Mouse (Mus musculus): Measurements from ENCODE around the gene Ripor2. TPM values are rescaled to one million over a fixed set of nuclear protein-coding genes. Genes with fewer than 3 reads are reported as not detected.

The Ripor2 gene
- total RNA-seq, 1 experiment from 2014 or later: 610 TPM

DNA sequence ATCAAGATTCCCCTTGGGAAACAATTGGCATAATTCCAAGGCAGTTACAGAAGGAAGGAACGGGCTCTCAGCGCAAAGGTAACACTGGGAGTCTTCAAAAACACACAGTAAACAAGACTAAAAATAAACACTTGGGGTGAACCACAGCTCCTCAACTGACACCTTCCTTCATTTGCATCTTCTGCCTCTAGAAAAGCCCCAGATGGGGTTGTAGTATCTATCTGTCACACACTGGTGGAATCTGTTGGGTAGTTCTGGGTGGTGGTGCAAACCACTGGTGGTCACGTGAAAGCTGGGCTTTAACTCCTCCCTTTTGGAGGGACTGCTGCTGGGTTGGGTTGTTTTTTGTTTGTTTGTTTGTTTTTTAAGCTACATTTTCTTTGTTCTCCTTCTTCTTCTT, 31.4 kb downstream of the Ripor2 start:
- peak; percentile 81 for ATAC-seq (ENCODE audit: extremely low read depth, insufficient number of reproducible peaks, low FRiP score, poor library complexity, severe bottlenecking)

DNA sequence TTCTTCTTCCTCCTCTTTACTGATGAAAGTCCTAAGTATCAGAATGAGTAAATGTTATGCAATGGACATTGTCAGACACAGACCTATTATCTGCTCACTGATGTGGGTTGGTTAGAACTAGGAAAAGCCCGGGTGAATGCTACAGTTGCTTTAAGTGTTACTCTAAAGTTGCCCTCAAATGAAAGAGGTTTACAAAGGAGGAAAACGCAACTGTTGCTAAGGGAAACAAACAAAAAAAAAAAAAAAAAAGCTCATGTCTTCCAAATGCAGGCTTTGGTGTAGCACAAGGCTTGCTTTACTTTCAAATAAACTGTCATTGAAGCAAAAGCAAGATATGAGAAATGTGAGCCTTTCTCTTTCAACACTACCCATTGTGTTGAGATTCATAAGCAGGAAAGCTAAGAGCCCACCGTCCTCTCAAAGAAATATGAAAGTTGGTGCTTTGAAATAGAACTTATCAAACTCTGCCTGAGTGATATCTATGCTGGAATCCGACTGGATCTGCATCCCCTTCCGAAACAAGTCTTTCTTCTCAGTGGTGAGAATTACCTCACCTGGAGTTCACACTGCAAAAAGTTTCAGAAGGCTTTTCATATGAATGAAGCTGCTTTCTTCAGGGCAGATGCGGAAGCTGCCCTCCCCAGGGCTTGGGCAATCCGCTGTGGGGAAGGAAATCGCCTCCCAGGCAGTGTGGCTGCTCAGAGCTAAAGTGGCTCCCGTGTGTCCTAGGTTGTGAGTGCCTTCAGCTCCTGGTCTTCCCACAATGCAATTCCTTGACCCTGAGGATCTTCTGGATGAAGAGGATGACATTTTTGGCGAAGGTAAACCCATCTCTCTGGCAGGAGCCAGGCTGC, 32.2 kb downstream of the Ripor2 start:
- peak; percentile 35; the same call in 1 of the 2 replicates for ATAC-seq (ENCODE audit: extremely low read depth, insufficient number of reproducible peaks, low FRiP score, poor library complexity, severe bottlenecking)

DNA sequence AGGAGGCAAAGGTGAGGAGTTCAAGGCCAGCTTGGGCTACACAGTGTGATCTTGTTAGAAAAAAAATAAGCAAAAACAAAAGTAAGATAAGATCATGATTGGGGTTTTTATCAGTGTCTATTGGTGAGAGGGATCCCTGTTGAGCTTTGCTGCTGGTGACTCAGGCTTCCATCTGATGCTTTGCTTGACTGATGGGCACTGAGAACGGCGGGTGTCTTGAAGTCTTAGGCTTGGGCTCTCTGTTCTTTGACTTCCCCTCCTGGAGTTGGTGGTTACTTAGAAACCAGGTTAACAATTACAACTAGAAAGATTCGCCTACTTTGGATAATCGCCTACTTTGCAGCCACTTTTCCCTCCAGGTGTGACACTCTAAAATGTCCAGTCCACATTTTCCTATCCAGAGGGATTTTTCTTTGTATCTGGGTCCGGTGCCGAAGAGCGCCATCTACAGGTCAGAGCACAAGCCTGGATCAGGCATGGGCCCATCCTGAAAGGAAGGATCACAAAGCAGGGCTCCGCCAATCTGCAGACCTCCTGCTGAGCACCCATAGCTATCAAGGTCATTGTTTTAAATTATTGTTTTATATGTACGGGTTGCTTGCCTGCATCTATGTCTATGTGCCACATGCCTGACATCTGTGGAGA, 34.1 kb downstream of the Ripor2 start:
- ATAC-seq (ENCODE audit: extremely low read depth, insufficient number of reproducible peaks, low FRiP score, poor library complexity, severe bottlenecking): no peak

DNA sequence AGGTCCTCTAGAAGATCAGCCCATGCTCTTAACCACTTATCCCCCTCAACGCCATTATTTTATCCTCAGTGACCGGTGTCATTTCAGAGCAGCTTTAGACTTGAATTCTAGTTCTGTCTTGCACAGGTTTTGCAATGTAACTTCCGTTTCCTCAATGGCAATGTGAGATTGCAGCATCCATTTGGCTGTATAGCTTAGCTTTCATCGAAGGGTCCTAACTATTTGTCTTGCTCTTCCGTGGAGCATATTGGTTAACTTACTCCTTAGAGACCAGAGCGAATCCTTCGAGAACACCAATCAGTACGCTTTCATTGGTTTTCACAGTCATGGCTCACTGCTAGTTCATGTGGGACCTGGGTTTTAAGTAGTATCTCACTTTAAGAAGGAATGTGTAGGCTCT, 34.7 kb downstream of the Ripor2 start:
- ATAC-seq (ENCODE audit: extremely low read depth, insufficient number of reproducible peaks, low FRiP score, poor library complexity, severe bottlenecking): no peak

DNA sequence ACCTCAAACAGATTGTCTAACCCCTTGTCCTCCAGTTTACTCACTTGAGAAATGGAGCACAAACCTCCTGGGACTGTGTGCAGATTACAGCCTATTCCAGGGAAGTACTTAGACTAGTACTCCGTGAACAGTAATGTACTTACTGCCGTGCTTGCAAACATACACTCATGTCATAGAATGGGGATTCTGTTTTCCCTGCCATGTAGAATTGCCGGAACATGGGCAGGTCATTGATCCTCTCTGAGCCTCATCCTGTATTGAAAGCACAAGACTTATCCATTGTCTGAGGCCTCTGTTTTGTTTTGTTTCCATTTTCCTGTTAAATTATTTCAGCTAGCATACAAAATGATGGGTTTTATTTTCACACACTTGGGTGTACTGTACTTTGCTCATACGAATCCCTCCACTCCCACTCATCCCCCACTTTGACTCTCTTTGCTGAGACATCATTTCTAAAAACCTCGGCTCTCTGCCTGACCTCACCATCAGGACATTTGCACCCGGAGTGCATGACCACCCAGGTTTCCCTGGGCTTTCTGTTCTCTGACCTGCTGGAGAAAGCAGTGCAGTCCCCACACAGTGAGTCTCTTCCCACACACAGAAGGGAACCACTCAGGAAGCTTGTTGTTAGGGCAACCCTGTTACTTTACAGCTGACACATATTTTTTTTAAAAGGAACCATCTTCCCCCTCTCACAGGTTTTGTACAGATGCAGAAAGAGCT, 35.2 kb downstream of the Ripor2 start:
- no peak for ATAC-seq (ENCODE audit: extremely low read depth, insufficient number of reproducible peaks, low FRiP score, poor library complexity, severe bottlenecking)

DNA sequence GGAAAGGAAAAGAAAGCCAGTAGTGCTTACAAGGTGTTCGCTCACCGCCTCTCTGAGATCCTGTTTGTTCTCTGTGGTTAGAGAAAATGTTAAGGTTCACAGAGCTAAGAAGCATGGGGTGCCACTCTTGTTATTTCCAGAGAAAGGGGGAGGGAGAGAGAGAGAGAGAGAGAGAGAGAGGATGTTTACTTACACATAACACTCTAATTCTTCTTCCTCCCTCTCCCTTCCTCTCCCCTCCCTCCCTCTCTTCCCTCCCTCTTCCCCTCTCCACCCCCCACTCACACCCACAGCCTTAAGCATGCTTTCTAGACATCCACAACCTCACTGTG, 35.8 kb downstream of the Ripor2 start:
- ATAC-seq (ENCODE audit: extremely low read depth, insufficient number of reproducible peaks, low FRiP score, poor library complexity, severe bottlenecking): no peak

DNA sequence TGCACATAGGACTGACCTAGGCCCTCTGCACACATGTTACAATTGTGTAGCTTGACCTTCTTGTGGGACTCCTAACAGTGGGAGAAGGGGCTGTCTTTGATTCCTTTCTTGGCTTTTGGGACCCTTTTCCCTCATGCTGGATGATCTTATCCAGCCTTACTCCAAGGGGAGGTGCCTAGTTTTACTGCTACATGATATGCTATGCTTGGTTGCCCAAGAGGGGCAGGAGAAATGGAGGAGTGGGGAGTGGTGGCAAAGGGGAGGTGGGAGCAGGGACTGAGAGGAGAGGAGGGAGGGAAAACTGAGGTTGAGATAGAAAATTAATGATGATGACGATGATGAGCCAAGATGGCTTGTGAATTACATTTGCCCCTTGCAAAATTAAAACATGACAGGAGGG, 37.7 kb downstream of the Ripor2 start:
- ATAC-seq (ENCODE audit: extremely low read depth, insufficient number of reproducible peaks, low FRiP score, poor library complexity, severe bottlenecking): no peak

DNA sequence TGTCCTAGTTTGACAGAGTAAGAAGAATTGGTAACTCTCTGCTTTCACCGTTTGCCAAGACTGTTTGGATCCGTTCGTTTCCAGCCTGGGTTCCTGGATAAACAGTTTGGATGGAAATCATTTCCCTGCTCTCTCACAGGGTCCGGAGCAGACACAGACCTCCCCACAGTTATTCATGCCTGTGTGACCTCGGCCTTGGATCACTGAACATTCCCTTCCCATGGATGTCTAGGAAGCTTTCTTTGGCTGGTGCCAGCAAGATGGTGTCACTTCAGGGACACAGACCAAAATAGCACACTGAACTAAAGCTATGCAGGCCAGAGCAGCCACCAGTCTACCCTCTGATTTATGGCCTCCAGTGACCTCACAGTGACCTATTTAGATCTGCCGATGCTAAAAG, 38.5 kb downstream of the Ripor2 start:
- ATAC-seq (ENCODE audit: extremely low read depth, insufficient number of reproducible peaks, low FRiP score, poor library complexity, severe bottlenecking): no peak

DNA sequence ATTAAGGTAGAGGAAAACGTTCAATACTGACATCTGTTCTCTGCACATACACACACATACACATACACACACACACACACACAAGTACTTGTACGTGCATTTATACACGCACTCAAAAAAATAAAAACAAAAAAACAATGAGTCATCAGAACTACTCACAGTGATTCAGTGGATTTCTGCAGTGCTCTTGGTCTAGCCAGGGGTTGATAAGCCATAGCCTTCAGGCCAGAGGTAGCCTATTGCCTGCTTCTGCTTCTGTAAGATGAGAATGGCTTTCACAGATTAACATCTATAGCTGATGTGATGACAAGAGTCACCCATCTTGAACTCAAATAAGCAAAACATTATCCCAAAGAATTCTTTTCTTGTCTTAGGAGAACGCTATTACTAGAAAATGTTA, 41.6 kb downstream of the Ripor2 start:
- ATAC-seq (ENCODE audit: extremely low read depth, insufficient number of reproducible peaks, low FRiP score, poor library complexity, severe bottlenecking): no peak

DNA sequence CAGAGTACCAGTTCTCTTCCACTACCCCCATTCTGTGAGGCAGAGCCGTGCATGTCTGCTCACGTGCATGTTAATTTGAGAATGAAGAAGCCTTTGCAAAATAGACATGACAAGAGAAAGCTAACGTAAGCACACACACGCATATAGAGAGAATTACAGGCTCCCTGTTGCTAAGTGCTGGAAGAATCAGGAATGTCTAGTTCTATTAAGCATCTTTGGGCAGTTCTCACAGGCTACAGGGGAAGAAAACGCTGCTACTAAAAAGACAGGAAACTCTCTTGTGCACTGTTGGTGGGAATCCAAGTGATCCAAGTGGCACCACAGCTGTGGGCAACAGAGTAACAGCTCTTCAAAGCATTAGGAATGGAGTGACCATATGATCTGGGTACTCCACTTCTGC, 43.1 kb downstream of the Ripor2 start:
- ATAC-seq (ENCODE audit: extremely low read depth, insufficient number of reproducible peaks, low FRiP score, poor library complexity, severe bottlenecking): no peak

DNA sequence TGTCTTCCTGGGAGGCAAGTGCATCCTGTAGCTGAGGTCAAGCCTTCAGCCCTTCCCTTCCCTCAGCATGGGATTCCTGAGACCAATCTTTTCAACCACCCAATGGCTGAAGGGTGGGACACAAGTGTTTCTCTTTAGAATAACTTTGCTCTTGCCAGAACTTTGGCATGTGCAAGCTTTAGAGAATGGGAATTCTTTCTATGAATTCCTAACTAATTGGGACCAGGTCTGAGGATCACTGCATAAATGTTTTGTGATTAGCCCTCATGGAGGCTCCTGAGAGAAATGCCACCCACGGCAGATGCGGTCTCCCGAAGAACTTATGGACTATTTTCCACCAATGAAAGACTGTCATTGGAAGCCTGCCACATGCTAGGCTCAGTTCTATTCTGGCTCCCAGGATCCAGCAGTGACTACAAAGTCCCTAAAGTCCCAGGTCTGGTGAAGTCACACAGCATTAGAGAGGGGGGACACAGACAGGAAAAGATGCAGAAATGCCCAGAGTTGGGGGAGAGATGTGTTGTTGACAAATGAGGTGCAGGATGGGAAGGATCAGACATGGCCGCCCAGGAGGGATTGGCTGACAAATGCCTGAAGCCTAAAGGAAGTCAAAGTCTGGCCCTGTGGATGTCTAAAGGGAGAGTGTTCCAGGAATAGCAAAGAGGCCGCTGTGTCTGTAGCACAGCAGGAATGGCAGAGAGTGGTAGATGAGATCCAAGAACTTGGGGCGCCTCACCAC, 44.9 kb downstream of the Ripor2 start:
- no peak for ATAC-seq (ENCODE audit: extremely low read depth, insufficient number of reproducible peaks, low FRiP score, poor library complexity, severe bottlenecking)

DNA sequence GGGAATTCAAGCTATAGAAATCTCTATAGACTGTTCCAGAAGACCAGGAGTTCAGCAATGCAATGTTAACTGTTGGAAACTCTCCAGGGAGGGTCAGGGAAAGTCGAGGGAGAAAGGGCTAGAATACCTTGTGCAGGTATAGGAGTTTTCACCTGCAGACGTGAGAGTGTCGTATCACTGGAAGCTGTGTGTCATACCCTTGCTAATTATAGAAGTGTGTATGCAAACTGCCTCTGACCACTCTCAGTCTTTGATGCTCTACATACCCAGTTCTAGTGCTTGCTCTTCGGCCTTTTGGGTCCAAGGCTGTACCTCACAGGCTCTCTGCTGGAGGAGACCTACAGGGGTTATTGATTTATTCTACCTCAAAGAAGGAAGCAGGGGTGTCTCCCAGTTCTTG, 46.2 kb downstream of the Ripor2 start:
- ATAC-seq (ENCODE audit: extremely low read depth, insufficient number of reproducible peaks, low FRiP score, poor library complexity, severe bottlenecking): no peak

DNA sequence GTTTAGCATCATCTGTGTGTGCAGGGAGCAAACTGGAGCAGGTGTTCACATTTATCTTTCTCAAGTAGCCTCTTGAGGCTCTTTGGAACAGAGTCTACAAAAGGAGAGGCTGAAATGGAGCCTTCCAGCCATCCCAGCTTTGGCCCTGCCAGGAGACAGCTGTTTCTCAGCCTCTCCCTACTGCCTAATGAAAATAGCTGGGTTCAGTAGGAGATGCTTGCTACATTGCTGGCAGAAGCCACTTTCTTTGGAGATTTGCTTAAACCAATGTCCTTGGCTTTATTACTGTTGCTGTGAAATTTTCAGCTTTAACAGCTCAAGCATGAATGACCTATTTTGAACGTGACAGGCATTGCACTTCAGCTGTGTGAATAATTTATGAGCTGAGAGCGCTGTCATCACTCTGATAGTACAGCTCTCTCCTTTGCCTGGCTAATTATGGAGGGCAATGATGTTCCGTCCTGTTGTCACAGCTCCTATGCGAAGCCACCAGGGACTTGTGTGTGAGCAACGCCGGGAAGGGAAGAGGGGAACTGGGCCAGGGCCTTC, 47.2 kb downstream of the Ripor2 start:
- ATAC-seq (ENCODE audit: extremely low read depth, insufficient number of reproducible peaks, low FRiP score, poor library complexity, severe bottlenecking): no peak

DNA sequence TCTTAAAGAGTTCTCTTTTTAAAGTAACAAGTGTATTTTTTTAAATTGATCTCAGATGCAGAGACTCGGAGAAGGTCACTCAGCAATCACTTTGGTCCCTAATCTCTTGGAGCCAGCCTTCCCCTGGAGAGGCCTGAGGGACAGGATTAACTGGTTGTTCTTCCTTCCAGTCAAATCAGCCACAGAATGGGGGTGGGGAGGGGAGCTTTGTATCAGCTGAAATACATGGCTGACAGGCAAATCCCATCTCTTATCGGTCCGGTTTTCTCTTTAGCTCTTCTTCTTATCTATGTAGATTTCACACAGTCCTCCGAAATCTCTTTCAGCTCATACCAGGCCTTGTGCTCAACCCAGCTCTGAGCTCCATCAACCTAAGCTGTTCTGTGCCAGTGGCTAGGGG, 48.4 kb downstream of the Ripor2 start:
- ATAC-seq (ENCODE audit: extremely low read depth, insufficient number of reproducible peaks, low FRiP score, poor library complexity, severe bottlenecking): no peak

DNA sequence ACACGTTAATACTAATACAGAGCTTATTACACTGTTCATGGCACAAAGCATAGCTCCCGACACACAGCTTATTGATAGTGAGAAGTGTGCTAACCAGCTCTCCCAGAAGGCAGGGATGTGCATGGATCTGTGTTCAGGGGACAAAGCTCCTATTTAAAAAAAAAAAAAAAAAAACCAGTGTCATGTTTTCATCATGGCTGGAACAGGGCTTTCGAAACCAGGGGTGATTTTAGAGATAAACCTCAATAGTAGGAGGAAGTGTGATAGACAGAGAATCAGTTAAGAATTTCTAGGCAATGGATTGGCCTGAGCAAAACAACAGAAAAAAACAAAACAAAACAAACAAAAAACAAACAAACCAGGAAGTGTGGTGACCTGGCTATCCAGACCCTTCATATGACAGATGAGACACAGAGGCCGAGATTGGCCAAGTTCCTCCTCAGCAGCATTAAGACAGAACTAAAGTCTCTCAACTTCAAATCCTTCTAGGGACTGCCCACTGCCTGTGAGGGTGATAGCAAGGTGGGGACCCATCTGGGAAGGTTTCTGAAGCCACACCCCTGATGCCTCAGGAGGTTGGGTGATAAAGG, 51.1 kb downstream of the Ripor2 start:
- peak; percentile 45 for ATAC-seq (ENCODE audit: extremely low read depth, insufficient number of reproducible peaks, low FRiP score, poor library complexity, severe bottlenecking)

DNA sequence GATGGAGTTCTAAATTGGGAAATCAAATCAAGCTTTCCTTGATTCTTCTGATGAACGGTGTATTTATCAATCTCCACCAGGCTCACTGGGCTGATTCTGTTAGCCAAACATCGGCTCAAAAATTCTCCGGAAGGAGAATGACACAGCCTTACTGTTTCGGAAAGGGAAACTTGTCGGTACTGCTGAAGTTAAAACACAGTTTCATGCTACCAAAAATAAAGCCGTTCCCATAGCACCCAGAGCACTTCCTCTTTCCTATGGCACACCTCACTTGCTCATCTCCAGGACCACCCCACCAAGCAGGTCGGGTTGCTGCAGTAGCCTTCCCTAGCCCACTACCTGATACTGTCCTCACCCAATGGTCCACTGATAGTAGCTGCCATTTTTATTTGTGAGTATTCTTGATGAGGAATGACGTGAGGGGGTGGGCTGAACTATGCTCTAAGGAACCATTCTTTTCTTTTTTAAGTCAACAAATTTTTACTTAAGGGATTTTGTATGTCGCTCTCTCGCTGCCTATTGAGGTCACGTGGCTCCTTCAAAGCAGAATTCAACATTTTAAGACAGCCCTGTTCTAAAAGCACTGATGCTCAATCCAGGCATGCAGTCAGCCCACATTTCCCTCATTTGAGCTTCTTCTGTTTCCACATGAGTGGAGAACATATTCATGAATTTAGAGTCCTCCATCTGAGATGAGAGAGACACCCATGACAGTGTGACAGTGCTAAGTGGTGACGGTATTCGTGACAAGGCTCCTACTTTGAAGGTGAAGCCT, 52.5 kb downstream of the Ripor2 start:
- peak; percentile 45; the same call in 1 of the 2 replicates for ATAC-seq (ENCODE audit: extremely low read depth, insufficient number of reproducible peaks, low FRiP score, poor library complexity, severe bottlenecking)

DNA sequence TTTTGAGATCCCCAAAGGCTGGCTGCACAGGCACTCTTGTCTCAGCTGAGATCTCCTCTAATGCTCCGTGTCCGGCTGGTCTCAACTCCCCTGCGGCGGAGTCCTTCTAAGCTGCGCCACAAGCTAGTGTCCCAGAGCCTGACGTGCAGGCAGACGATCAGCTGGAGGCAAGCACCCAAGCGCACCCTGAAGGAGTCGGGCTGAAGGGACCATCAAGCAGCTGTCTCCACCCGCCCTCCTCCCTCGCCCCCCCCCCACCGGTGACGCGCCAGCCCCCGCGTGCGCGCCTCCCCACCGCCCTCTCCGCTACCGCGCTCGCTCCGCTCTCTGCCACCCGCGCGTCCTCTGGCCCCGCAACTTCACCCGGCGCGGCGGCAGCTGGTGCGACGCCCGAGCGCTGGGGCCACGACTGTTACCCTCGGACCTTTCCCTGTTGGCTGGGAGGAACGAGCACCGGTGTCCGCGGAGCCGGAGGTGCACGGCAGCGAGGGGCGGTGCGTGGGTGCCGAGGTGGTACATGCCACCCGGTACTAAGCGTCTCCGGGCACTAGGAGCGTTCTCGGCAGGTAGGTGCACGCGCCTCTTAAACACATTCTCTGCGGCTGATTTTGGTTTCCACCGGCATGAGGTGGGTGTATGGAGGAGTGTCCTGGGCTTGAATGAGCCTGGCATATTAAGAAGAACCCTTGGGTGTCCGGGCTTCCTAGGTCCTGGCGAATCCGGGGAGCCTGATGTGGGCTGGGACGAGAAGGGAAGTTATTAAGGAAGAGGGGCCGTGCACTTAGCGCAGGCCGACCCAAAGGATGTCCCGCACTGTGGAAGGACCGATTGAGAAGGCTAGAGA, 56.6 kb downstream of the Ripor2 start:
- peak; percentile 9; the same call in 1 of the 2 replicates for ATAC-seq (ENCODE audit: extremely low read depth, insufficient number of reproducible peaks, low FRiP score, poor library complexity, severe bottlenecking)

Measured in neutrophil, adult 5-6 weeks (primary cell).